Mouse (Mus musculus): ENCODE results near the gene Clec18a. TPM values are rescaled to one million over a fixed set of nuclear protein-coding genes. Genes with fewer than 3 reads are reported as not detected.
"Not testable (repeated sequence)": the region's sequence is repeated elsewhere in the genome, so short reads cannot be mapped to it uniquely, and the experiment has no call there.

Gene Clec18a
- polyA plus RNA-seq (2012; ENCODE audit: insufficient read depth, insufficient read length, missing spikeins), result not detected in 2 replicates

GRCm38 (mm10) chr8:111092326-111092725, at the start of gene Clec18a:
TSS of gene Clec18a (minus strand) at chr8:111092426.
- not testable (repeated sequence) for H3K4me1 ChIP-seq (ENCODE audit: control insufficient read depth, insufficient read depth, low read length); H3K4me3 ChIP-seq (ENCODE audit: insufficient read depth, low read length); H3K27ac ChIP-seq (ENCODE audit: insufficient read depth, low read depth, low read length)

GRCm38 (mm10) chr8:111130756-111131155, 38.5 kb upstream of the Clec18a start:
- no peak overlapping the region for H3K4me3 ChIP-seq (ENCODE audit: insufficient read depth, low read length)
- TF ChIP-seq CTCF (IDR thresholded peaks at IDR 0.05; ENCODE audit: low read depth, low read length) (no peak), POLR2A (IDR thresholded peaks at IDR 0.05; ENCODE audit: borderline replicate concordance, low read depth, low read length) (no peak)
- H3K4me1 ChIP-seq (ENCODE audit: control insufficient read depth, insufficient read depth, low read length), result no peaks in the 10 kb centered on the region
- no peak overlapping the region for H3K27ac ChIP-seq (ENCODE audit: insufficient read depth, low read depth, low read length)

GRCm38 (mm10) chr8:111119481-111119880, 27.3 kb upstream of the Clec18a start:
- TF ChIP-seq POLR2A (IDR thresholded peaks at IDR 0.05; ENCODE audit: borderline replicate concordance, low read depth, low read length) (no peak), CTCF (IDR thresholded peaks at IDR 0.05; ENCODE audit: low read depth, low read length) (no peak)
- Histone ChIP-seq H3K4me1 (ENCODE audit: control insufficient read depth, insufficient read depth, low read length) (no peaks in the 10 kb centered on the region), H3K27ac (ENCODE audit: insufficient read depth, low read depth, low read length) (no peak overlapping the region), H3K4me3 (ENCODE audit: insufficient read depth, low read length) (no peak overlapping the region)

GRCm38 (mm10) chr8:111114891-111115290, 22.7 kb upstream of the Clec18a start:
- TF ChIP-seq CTCF (IDR thresholded peaks at IDR 0.05; ENCODE audit: low read depth, low read length) (no peak), POLR2A (IDR thresholded peaks at IDR 0.05; ENCODE audit: borderline replicate concordance, low read depth, low read length) (no peak)
- no peak overlapping the region for H3K27ac ChIP-seq (ENCODE audit: insufficient read depth, low read depth, low read length)
- H3K4me1 ChIP-seq (ENCODE audit: control insufficient read depth, insufficient read depth, low read length), result no peaks in the 10 kb centered on the region
- H3K4me3 ChIP-seq (ENCODE audit: insufficient read depth, low read length), result no peak overlapping the region

GRCm38 (mm10) chr8:111094719-111095302, 2.6 kb upstream of the Clec18a start:
- H3K27ac ChIP-seq (ENCODE audit: insufficient read depth, low read depth, low read length); H3K4me1 ChIP-seq (ENCODE audit: control insufficient read depth, insufficient read depth, low read length): not testable (repeated sequence)
- H3K4me3 ChIP-seq (ENCODE audit: insufficient read depth, low read length), result peak overlapping the region; percentile 88

- Histone ChIP-seq H3K4me3 (ENCODE audit: insufficient read depth, low read length) (peak within 1 kb of the TSS; percentile 88), H3K4me1 (ENCODE audit: control insufficient read depth, insufficient read depth, low read length) (peaks cover 6% of the 10 kb centered on the region), H3K27ac (ENCODE audit: insufficient read depth, low read depth, low read length) (no peak within 1 kb of the TSS)
- TF ChIP-seq POLR2A (IDR thresholded peaks at IDR 0.05; ENCODE audit: borderline replicate concordance, low read depth, low read length) (no peak), CTCF (IDR thresholded peaks at IDR 0.05; ENCODE audit: low read depth, low read length) (no peak)
These were observed 1.9 kb upstream of the Clec18a start, which contains the start of gene Pdpr for GRCm38 (mm10) chr8:111093865-111094718. TSS of gene Pdpr (plus strand) at chr8:111094630.

- Histone ChIP-seq H3K4me3 (ENCODE audit: insufficient read depth, low read length) (no peak overlapping the region), H3K4me1 (ENCODE audit: control insufficient read depth, insufficient read depth, low read length) (peaks cover 8% of the 10 kb centered on the region), H3K27ac (ENCODE audit: insufficient read depth, low read depth, low read length) (no peak overlapping the region)
- TF ChIP-seq POLR2A (IDR thresholded peaks at IDR 0.05; ENCODE audit: borderline replicate concordance, low read depth, low read length) (no peak), CTCF (IDR thresholded peaks at IDR 0.05; ENCODE audit: low read depth, low read length) (no peak)
These were observed 520 bp downstream of the Clec18a start for GRCm38 (mm10) chr8:111091706-111092105.

GRCm38 (mm10) chr8:111090126-111090525, 2.1 kb downstream of the Clec18a start:
- TF ChIP-seq POLR2A (IDR thresholded peaks at IDR 0.05; ENCODE audit: borderline replicate concordance, low read depth, low read length) (no peak), CTCF (IDR thresholded peaks at IDR 0.05; ENCODE audit: low read depth, low read length) (peak; percentile 70)
- peaks cover 5% of the 10 kb centered on the region for H3K4me1 ChIP-seq (ENCODE audit: control insufficient read depth, insufficient read depth, low read length)
- no peak overlapping the region for H3K4me3 ChIP-seq (ENCODE audit: insufficient read depth, low read length)
- no peak overlapping the region for H3K27ac ChIP-seq (ENCODE audit: insufficient read depth, low read depth, low read length)

- not testable (repeated sequence) for H3K4me1 ChIP-seq (ENCODE audit: control insufficient read depth, insufficient read depth, low read length); H3K27ac ChIP-seq (ENCODE audit: insufficient read depth, low read depth, low read length); H3K4me3 ChIP-seq (ENCODE audit: insufficient read depth, low read length)
These were observed 8.3 kb downstream of the Clec18a start for GRCm38 (mm10) chr8:111083936-111084335.

GRCm38 (mm10) chr8:111081580-111082258, 10.5 kb downstream of the Clec18a start:
- Histone ChIP-seq H3K27ac (ENCODE audit: insufficient read depth, low read depth, low read length) (no peak overlapping the region), H3K4me1 (ENCODE audit: control insufficient read depth, insufficient read depth, low read length) (no peaks in the 10 kb centered on the region), H3K4me3 (ENCODE audit: insufficient read depth, low read length) (no peak overlapping the region)
- TF ChIP-seq CTCF (IDR thresholded peaks at IDR 0.05; ENCODE audit: low read depth, low read length), result no peak
- TF ChIP-seq POLR2A (IDR thresholded peaks at IDR 0.05; ENCODE audit: borderline replicate concordance, low read depth, low read length), result no peak

Measured in bone marrow macrophage, adult 2 months (primary cell).